Mouse (Mus musculus) ES-E14 (cell line): ENCODE results near the gene Tns3.
A peak's percentile ranks its signal among the peaks of the same experiment; 100 is the strongest.

ENCODE experiments used
- CHD2 ChIP-seq: IDR thresholded peaks from 2 replicates; pipeline ENCODE4 v1.6.1; 2014; ENCODE audit warnings: mild to moderate bottlenecking, low read depth, low read length, inconsistent platforms
- HCFC1 ChIP-seq: IDR thresholded peaks from 2 replicates; pipeline ENCODE4 v1.6.1; 2012; ENCODE audit warnings: low read length, inconsistent platforms, borderline replicate concordance; ENCODE audit not compliant: insufficient read depth
- ZC3H11A ChIP-seq: IDR thresholded peaks from 2 replicates; pipeline ENCODE4 v1.6.1; 2012; ENCODE audit warnings: low read depth, mild to moderate bottlenecking, inconsistent platforms, low read length, borderline replicate concordance
- ZNF384 ChIP-seq: IDR thresholded peaks from 2 replicates; pipeline ENCODE4 v1.6.1; 2012; ENCODE audit warnings: low read depth, low read length, inconsistent platforms

- no peak for TF ChIP-seq ZC3H11A
- TF ChIP-seq ZNF384, result no peak
- no peak for TF ChIP-seq HCFC1
- peak; percentile 56; the same call in 1 of the 2 replicates for TF ChIP-seq CHD2
Measured at GRCm38 (mm10) chr11:8635778-8636177, 28.6 kb downstream of the Tns3 start.
